Mouse (Mus musculus) midbrain, postnatal 0 days (tissue): ENCODE measurements around the gene Mfsd4b2. TPM values are rescaled to one million over a fixed set of nuclear protein-coding genes. Genes with fewer than 3 reads are reported as not detected.

Experiments
- ATAC-seq: fragments of 200-750 bp; cut with Nextera tagmentation; 2 replicates; pipeline ENCODE4 v1.8.0; 2017; ENCODE audit warnings: moderate number of reproducible peaks, mild to moderate bottlenecking, moderate TSS enrichment, moderate library complexity; ENCODE audit not compliant: low FRiP score
- DNase-seq: peaks from one replicate; pipeline ENCODE4 v3.0.0-alpha.2; 2015; ENCODE audit warnings: low spot score
- H3K27ac ChIP-seq: fragments of 300-500 bp; sonication (generic); 2 replicates; pipeline ENCODE4 v1.5.1; 2014; ENCODE audit warnings: low read depth, mild to moderate bottlenecking, low read length, mixed read lengths
- H3K27me3 ChIP-seq: fragments of 300-500 bp; sonication (generic); 2 replicates; pipeline ENCODE4 v1.6.1; 2014; ENCODE audit warnings: low read length, control low read depth, mixed read lengths; ENCODE audit not compliant: insufficient read depth
- H3K36me3 ChIP-seq: fragments of 300-500 bp; sonication (generic); 2 replicates; pipeline ENCODE4 v1.6.1; 2014; ENCODE audit warnings: low read length, control low read depth, mixed read lengths; ENCODE audit not compliant: insufficient read depth
- H3K4me1 ChIP-seq: fragments of 300-500 bp; sonication (generic); 2 replicates; pipeline ENCODE4 v1.6.1; 2014; ENCODE audit warnings: mild to moderate bottlenecking, control low read depth, antibody characterized with exemption, low read length, mixed read lengths; ENCODE audit not compliant: insufficient read depth
- H3K4me2 ChIP-seq: fragments of 300-500 bp; sonication (generic); 2 replicates; pipeline ENCODE4 v1.6.1; 2014; ENCODE audit warnings: low read depth, mild to moderate bottlenecking, low read length, mixed read lengths; ENCODE audit not compliant: poor library complexity, severe bottlenecking
- H3K4me3 ChIP-seq: fragments of 300-500 bp; sonication (generic); 2 replicates; pipeline ENCODE4 v1.5.1; 2014; ENCODE audit warnings: low read depth, mild to moderate bottlenecking, low read length, moderate library complexity
- H3K9ac ChIP-seq: fragments of 300-500 bp; sonication (generic); replicated peaks from 2 replicates; pipeline ENCODE4 v1.6.1; 2014; ENCODE audit warnings: mild to moderate bottlenecking, low read length, moderate library complexity, mixed read lengths; ENCODE audit not compliant: poor library complexity, severe bottlenecking
- H3K9me3 ChIP-seq: fragments of 300-500 bp; sonication (generic); 2 replicates; pipeline ENCODE4 v1.6.1; 2016; ENCODE audit warnings: low read length, control low read depth
- CTCF ChIP-seq: IDR thresholded peaks from 2 replicates; pipeline ENCODE4 v1.5.1; 2016; ENCODE audit warnings: antibody characterized with exemption, mild to moderate bottlenecking
- WGBS: fragments of 180-500 bp; shearing (Covaris S2); extraction: QIAGEN DNeasy Blood & Tissue Kit; methylation state at CpG from one replicate; pipeline ENCODE4 v1.1.7; 2014; 5-methylcytosine and 5-hydroxymethylcytosine counted together
- polyA plus RNA-seq: library from polyadenylated mRNA; unstranded; fragments of >200 nt; fragmentation: Nextera tagmentation; extraction: Ambion mirVana; gene quantifications from 2 replicates; pipeline ENCODE4 v1.2.1, GENCODE M21; 2015
- total RNA-seq: library from RNA; depleted of rRNA; stranded (reverse); fragments of >200 nt; gene quantifications from 2 replicates; pipeline ENCODE4 v1.2.3, GENCODE M21; 2014; rRNA removed

The Mfsd4b2 gene
- total and polyA plus RNA-seq, 2 experiments from 2014 or later, result not detected

- Histone ChIP-seq H3K27ac (peak within 1 kb of the TSS; percentile 77), H3K9ac (peak within 1 kb of the TSS; percentile 77), H3K36me3 (0 out of 2 replicates have a peak, but pooled peaks cover under 1% of the 10 kb centered on the region), H3K9me3 (no peaks in the 10 kb centered on the region), H3K4me3 (peak within 1 kb of the TSS; percentile 63), H3K4me2 (peak within 1 kb of the TSS; percentile 69), H3K27me3 (no peaks in the 10 kb centered on the region), H3K4me1 (no peaks in the 10 kb centered on the region)
- TF ChIP-seq CTCF, result no peak
- DNase-seq, result peak; percentile 96
- WGBS, result 1% methylated on average over 40 of the region's 41 CpGs
- ATAC-seq, result peak; percentile 97
These were observed 27.8 kb downstream of the Mfsd4b2 start, which contains the start of gene Mfsd4b4 for GRCm38 (mm10) chr10:39898874-39899371. TSS of gene Mfsd4b4 (minus strand) at chr10:39899238.

GRCm38 (mm10) chr10:39896503-39896902 lies 30.2 kb downstream of the Mfsd4b2 start:
- DNase-seq (no peak), ATAC-seq (no peak)
- peak; percentile 46 for TF ChIP-seq CTCF
- Histone ChIP-seq H3K4me2 (no peak overlapping the region), H3K27ac (no peak overlapping the region), H3K9me3 (no peaks in the 10 kb centered on the region), H3K36me3 (peaks cover 4% of the 10 kb centered on the region; the same call in 1 of the 2 replicates), H3K4me1 (no peaks in the 10 kb centered on the region), H3K9ac (no peak overlapping the region), H3K27me3 (no peaks in the 10 kb centered on the region), H3K4me3 (no peak overlapping the region)
- 87% methylated on average over 5 of the region's 5 CpGs for WGBS

- no peak overlapping the region for H3K27ac ChIP-seq
- H3K9me3 ChIP-seq, result no peaks in the 10 kb centered on the region
- WGBS, result 77% methylated on average over 11 of the region's 11 CpGs
- no peak overlapping the region for H3K4me3 ChIP-seq
- no peak overlapping the region for H3K9ac ChIP-seq
- no peak overlapping the region for H3K4me2 ChIP-seq
- no peaks in the 10 kb centered on the region for H3K27me3 ChIP-seq
- DNase-seq, result no peak
- H3K36me3 ChIP-seq, result peaks cover 12% of the 10 kb centered on the region
- H3K4me1 ChIP-seq, result no peaks in the 10 kb centered on the region
- TF ChIP-seq CTCF, result no peak
- ATAC-seq, result no peak
These were observed 32.7 kb downstream of the Mfsd4b2 start for GRCm38 (mm10) chr10:39893702-39894697.

GRCm38 (mm10) chr10:39888621-39889020 lies 38.1 kb downstream of the Mfsd4b2 start:
- H3K27ac ChIP-seq, result no peak overlapping the region
- H3K9me3 ChIP-seq, result no peaks in the 10 kb centered on the region
- WGBS, result 76% methylated on average over 3 of the region's 3 CpGs
- H3K4me1 ChIP-seq, result no peaks in the 10 kb centered on the region
- peaks cover 9% of the 10 kb centered on the region for H3K36me3 ChIP-seq
- no peaks in the 10 kb centered on the region for H3K27me3 ChIP-seq
- H3K4me3 ChIP-seq, result no peak overlapping the region
- no peak overlapping the region for H3K9ac ChIP-seq
- DNase-seq, result no peak
- no peak for TF ChIP-seq CTCF
- no peak overlapping the region for H3K4me2 ChIP-seq
- ATAC-seq, result no peak

Other genes starting within 250 kb of the Mfsd4b2 start
- gene Rev3l, start 194.8 kb downstream of the Mfsd4b2 start, total RNA-seq, result 151 and 175 TPM in 2 replicates
- 30.3 and 34.9 TPM in 2 replicates for gene Rev3l, start 194.8 kb downstream of the Mfsd4b2 start, polyA plus RNA-seq
- 9.2 and 9.7 TPM in 2 replicates for gene Mfsd4b4, start 27.7 kb downstream of the Mfsd4b2 start, total RNA-seq
- 2.4 TPM in 2 replicates for gene Mfsd4b4, start 27.7 kb downstream of the Mfsd4b2 start, polyA plus RNA-seq
- gene Mfsd4b3, start 33.2 kb upstream of the Mfsd4b2 start, total RNA-seq, result not detected in 2 replicates
- not detected in 2 replicates for gene Mfsd4b3, start 33.2 kb upstream of the Mfsd4b2 start, polyA plus RNA-seq
- gene Mfsd4b5, start 59.7 kb upstream of the Mfsd4b2 start, total RNA-seq, result 0.24 TPM in 1 of 2 replicates, not detected in the other
- not detected in 2 replicates for gene Mfsd4b5, start 59.7 kb upstream of the Mfsd4b2 start, polyA plus RNA-seq
- 0.19 and 0.71 TPM in 2 replicates for gene Mfsd4b1, start 98.3 kb upstream of the Mfsd4b2 start, total RNA-seq
- gene Mfsd4b1, start 98.3 kb upstream of the Mfsd4b2 start, polyA plus RNA-seq, result 0.13 and 0.23 TPM in 2 replicates
- 2.1 and 2.2 TPM in 2 replicates for gene Slc16a10, start 215.3 kb upstream of the Mfsd4b2 start, total RNA-seq
- 2.0 and 2.2 TPM in 2 replicates for gene Slc16a10, start 215.3 kb upstream of the Mfsd4b2 start, polyA plus RNA-seq